Mouse (Mus musculus): Measurements from ENCODE around the gene Zfp40.
A peak's percentile ranks its signal among the peaks of the same experiment; 100 is the strongest.

Zfp40 gene

GRCm38 (mm10) chr17:23192453-23193379 lies at the start of gene Zfp40:
Gene Zfp40 (minus strand): TSS chr17:23193252.
- peak; percentile 97 for DNase-seq (ENCODE audit: low spot score)

- DNase-seq (ENCODE audit: low spot score), result no peak
Measured at GRCm38 (mm10) chr17:23218320-23218719, 25.3 kb upstream of the Zfp40 start.

- DNase-seq (ENCODE audit: low spot score), result peak; percentile 58
Measured at GRCm38 (mm10) chr17:23199856-23200255, 6.8 kb upstream of the Zfp40 start.

- peak; percentile 73 for DNase-seq (ENCODE audit: low spot score)
Measured at GRCm38 (mm10) chr17:23193441-23193840, 389 bp upstream of the Zfp40 start.

GRCm38 (mm10) chr17:23187680-23188079 lies 5.4 kb downstream of the Zfp40 start:
- DNase-seq (ENCODE audit: low spot score), result peak; percentile 15

Measured in MN1 (cell line).